Mouse (Mus musculus) hindbrain, embryonic 11.5 days (tissue): ENCODE measurements at regions not wholly inside any gene's neighbourhood (a gene's known extent, or its start where the extent isn't known, plus 50 kb on each side); places are given as distances from the start of the nearest gene placed in this dataset.

Source experiments
- ATAC-seq: fragments of 200-750 bp; cut with Nextera tagmentation; 2 replicates; pipeline ENCODE4 v1.8.0; 2017; ENCODE audit warnings: mild to moderate bottlenecking, moderate TSS enrichment, moderate library complexity; ENCODE audit not compliant: low FRiP score
- DNase-seq: peaks from one replicate; pipeline ENCODE4 v3.0.0-alpha.2; 2015; ENCODE audit warnings: low spot score
- H3K27ac ChIP-seq: fragments of 300-500 bp; sonication (generic); 2 replicates; pipeline ENCODE4 v1.5.1; 2014; ENCODE audit warnings: mild to moderate bottlenecking, low read depth, low read length
- H3K27me3 ChIP-seq: fragments of 300-500 bp; sonication (generic); 2 replicates; pipeline ENCODE4 v1.6.1; 2014; ENCODE audit warnings: mild to moderate bottlenecking, low read length, moderate library complexity, mixed read lengths; ENCODE audit not compliant: control insufficient read depth, insufficient read depth
- H3K36me3 ChIP-seq: fragments of 300-500 bp; sonication (generic); 2 replicates; pipeline ENCODE4 v1.6.1; 2014; ENCODE audit warnings: mild to moderate bottlenecking, low read length, moderate library complexity, mixed read lengths; ENCODE audit not compliant: control insufficient read depth, insufficient read depth
- H3K4me1 ChIP-seq: fragments of 300-500 bp; sonication (generic); replicated peaks from 2 replicates; pipeline ENCODE4 v1.6.1; 2014; ENCODE audit warnings: low read length, mixed read lengths; ENCODE audit not compliant: control insufficient read depth, insufficient read depth
- H3K4me2 ChIP-seq: fragments of 300-500 bp; sonication (generic); replicated peaks from 2 replicates; pipeline ENCODE4 v1.6.1; 2014; ENCODE audit warnings: mild to moderate bottlenecking, low read depth, low read length
- H3K4me3 ChIP-seq: fragments of 300-500 bp; sonication (generic); 2 replicates; pipeline ENCODE4 v1.5.1; 2014; ENCODE audit warnings: low read depth, low read length
- H3K9ac ChIP-seq: fragments of 300-500 bp; sonication (generic); 2 replicates; pipeline ENCODE4 v1.6.1; 2014; ENCODE audit warnings: low read depth, low read length
- H3K9me3 ChIP-seq: fragments of 300-500 bp; sonication (generic); 2 replicates; pipeline ENCODE4 v1.6.1; 2016; ENCODE audit warnings: low read length; ENCODE audit not compliant: control insufficient read depth
- WGBS: fragments of 180-500 bp; shearing (Covaris S2); extraction: QIAGEN DNeasy Blood & Tissue Kit; methylation state at CpG from one replicate; pipeline ENCODE4 v1.1.7; 2014; 5-methylcytosine and 5-hydroxymethylcytosine counted together

GRCm38 (mm10) chr11:104038271-104038800 is 71.8 kb downstream of the Arf2 start:
- H3K36me3 ChIP-seq: no peaks in the 10 kb centered on the region
- H3K27me3 ChIP-seq: no peaks in the 10 kb centered on the region
- H3K4me3 ChIP-seq: no peak overlapping the region
- no peaks in the 10 kb centered on the region for H3K4me1 ChIP-seq
- WGBS: 60% methylated on average over 6 of the region's 6 CpGs
- H3K9ac ChIP-seq: no peak overlapping the region
- no peak overlapping the region for H3K4me2 ChIP-seq
- DNase-seq (no peak), ATAC-seq (no peak)
- H3K9me3 ChIP-seq: no peaks in the 10 kb centered on the region
- no peak overlapping the region for H3K27ac ChIP-seq

DNA sequence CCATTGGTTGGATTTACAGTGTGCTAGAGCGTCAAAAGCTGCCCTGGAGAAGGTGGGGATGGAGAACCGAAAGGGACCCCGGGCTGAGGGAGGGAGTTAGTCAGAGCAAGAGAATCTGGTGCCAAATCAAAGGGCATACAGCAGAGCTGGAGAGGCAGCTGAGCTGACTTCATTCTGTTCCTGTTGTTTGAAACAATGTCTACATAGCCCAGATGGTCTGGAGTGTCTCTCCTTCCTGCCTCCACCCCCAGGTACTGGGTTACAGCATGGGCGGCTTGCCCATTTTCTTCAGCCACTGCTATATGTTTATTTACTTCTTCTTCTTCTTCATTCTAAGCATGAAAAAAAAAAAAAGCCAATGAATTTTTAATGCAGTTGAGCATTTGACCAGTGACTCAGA is 78.7 kb downstream of the Arf2 start:
- H3K36me3 ChIP-seq: no peaks in the 10 kb centered on the region
- no peak for ATAC-seq

GRCm38 (mm10) chr11:104051986-104052385 is 80.7 kb upstream of the Crhr1 start:
- 81% methylated on average over 3 of the region's 3 CpGs for WGBS
- Histone ChIP-seq H3K36me3 (no peaks in the 10 kb centered on the region), H3K9me3 (no peaks in the 10 kb centered on the region), H3K9ac (no peak overlapping the region), H3K27me3 (no peaks in the 10 kb centered on the region), H3K4me2 (no peak overlapping the region), H3K4me1 (no peaks in the 10 kb centered on the region), H3K27ac (no peak overlapping the region), H3K4me3 (no peak overlapping the region)
- DNase-seq: no peak
- ATAC-seq: no peak

More for the DNA sequence above, 78.7 kb downstream of the Arf2 start:
- Histone ChIP-seq H3K4me2 (no peak overlapping the region), H3K9ac (no peak overlapping the region), H3K4me3 (no peak overlapping the region), H3K27me3 (no peaks in the 10 kb centered on the region), H3K27ac (no peak overlapping the region), H3K9me3 (no peaks in the 10 kb centered on the region), H3K4me1 (no peaks in the 10 kb centered on the region)
- WGBS: 87% methylated on average over 4 of the region's 4 CpGs
- DNase-seq: no peak

- no peak overlapping the region for H3K9ac ChIP-seq
- H3K4me1 ChIP-seq: no peaks in the 10 kb centered on the region
- ATAC-seq (no peak), DNase-seq (peak; percentile 72)
- 16% methylated on average over 7 of the region's 7 CpGs for WGBS
- no peaks in the 10 kb centered on the region for H3K27me3 ChIP-seq
- no peaks in the 10 kb centered on the region for H3K36me3 ChIP-seq
- no peak overlapping the region for H3K4me3 ChIP-seq
- no peaks in the 10 kb centered on the region for H3K9me3 ChIP-seq
- no peak overlapping the region for H3K27ac ChIP-seq
- no peak overlapping the region for H3K4me2 ChIP-seq
These were observed 79.4 kb upstream of the Crhr1 start for GRCm38 (mm10) chr11:104053242-104053641.

DNA sequence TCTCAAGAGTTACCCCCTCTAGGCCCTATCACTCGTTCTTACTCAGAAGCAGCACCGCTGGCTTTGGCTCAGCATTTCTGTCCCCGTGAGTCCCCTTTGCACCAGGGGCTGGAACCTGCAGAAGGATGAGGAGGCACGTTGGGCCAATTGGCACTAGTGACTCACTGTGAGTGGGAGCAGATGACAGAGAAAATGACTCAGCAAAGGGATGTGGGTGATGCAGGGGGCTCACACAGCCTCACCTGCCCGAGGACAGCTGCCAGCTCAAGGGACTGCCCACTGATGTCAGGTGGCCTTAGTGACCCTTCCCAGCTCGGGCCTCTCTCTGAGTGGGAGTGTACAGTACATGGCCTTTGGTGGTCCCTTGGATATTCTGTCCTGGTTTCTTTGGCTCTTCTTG is 76.7 kb upstream of the Crhr1 start:
- Histone ChIP-seq H3K36me3 (no peaks in the 10 kb centered on the region), H3K4me2 (no peak overlapping the region), H3K4me1 (no peaks in the 10 kb centered on the region), H3K9ac (no peak overlapping the region), H3K27ac (no peak overlapping the region), H3K27me3 (no peaks in the 10 kb centered on the region), H3K9me3 (no peaks in the 10 kb centered on the region), H3K4me3 (no peak overlapping the region)
- 86% methylated on average over 6 of the region's 6 CpGs for WGBS
- DNase-seq: no peak
- no peak for ATAC-seq

DNA sequence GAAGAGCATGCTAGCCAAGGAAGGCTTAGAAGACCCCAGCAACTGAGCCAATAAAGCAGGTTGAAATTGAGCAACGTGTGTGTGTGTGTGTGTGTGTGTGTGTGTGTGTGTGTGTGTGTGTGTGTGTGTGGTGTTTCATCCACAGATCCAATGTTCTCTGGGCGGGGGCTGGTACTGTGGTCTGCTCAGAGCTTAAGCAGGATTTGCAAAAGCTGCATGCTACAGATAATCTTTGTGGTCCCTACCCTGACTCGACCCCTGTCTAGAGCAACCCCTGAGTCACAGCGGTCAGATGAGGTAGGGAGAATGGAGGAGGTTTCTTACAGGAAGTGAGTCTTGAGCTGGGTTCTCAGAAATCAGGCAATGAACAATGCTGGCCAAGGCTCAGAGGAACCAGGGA is 75.6 kb upstream of the Crhr1 start:
- H3K27ac ChIP-seq: no peak overlapping the region
- H3K27me3 ChIP-seq: no peaks in the 10 kb centered on the region
- H3K9ac ChIP-seq: no peak overlapping the region
- no peaks in the 10 kb centered on the region for H3K36me3 ChIP-seq
- DNase-seq (no peak), ATAC-seq (no peak)
- WGBS: 82% methylated on average over 4 of the region's 4 CpGs
- H3K4me2 ChIP-seq: no peak overlapping the region
- no peak overlapping the region for H3K4me3 ChIP-seq
- no peaks in the 10 kb centered on the region for H3K9me3 ChIP-seq
- H3K4me1 ChIP-seq: no peaks in the 10 kb centered on the region

GRCm38 (mm10) chr11:104058600-104058999 is 74.1 kb upstream of the Crhr1 start:
- Histone ChIP-seq H3K4me3 (no peak overlapping the region), H3K27ac (no peak overlapping the region), H3K9me3 (no peaks in the 10 kb centered on the region), H3K27me3 (no peaks in the 10 kb centered on the region), H3K9ac (no peak overlapping the region), H3K4me1 (no peaks in the 10 kb centered on the region), H3K4me2 (no peak overlapping the region), H3K36me3 (no peaks in the 10 kb centered on the region)
- DNase-seq (no peak), ATAC-seq (no peak)
- 81% methylated on average over 6 of the region's 6 CpGs for WGBS

- Histone ChIP-seq H3K9me3 (no peaks in the 10 kb centered on the region), H3K27ac (no peak overlapping the region), H3K36me3 (no peaks in the 10 kb centered on the region), H3K4me1 (no peaks in the 10 kb centered on the region), H3K9ac (no peak overlapping the region), H3K4me2 (no peak overlapping the region), H3K4me3 (no peak overlapping the region), H3K27me3 (no peaks in the 10 kb centered on the region)
- 78% methylated on average over 6 of the region's 6 CpGs for WGBS
- ATAC-seq (no peak), DNase-seq (no peak)
These were observed 73.6 kb upstream of the Crhr1 start for GRCm38 (mm10) chr11:104059085-104059484.

DNA sequence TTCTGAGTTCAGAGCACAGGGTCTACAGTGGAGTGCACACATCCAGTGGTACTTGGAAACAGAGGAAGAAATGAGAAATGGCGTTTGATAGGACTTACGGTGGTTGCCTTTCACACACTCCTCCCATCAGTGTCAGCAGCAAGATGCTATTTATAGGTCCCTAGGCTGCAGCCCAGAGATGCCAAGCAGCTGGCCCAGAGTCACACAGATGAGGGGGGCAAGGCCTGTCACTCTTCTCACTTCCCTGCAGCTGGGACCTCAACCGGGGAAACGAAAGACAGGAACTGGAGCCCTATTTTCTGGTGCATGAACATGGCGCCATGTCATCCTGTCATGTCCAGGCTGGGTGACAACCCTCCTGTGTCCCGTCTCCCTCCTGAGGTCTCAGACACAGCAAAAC is 71.3 kb upstream of the Crhr1 start:
- 85% methylated on average over 6 of the region's 6 CpGs for WGBS

More for the DNA sequence above, 71.3 kb upstream of the Crhr1 start:
- Histone ChIP-seq H3K9ac (no peak overlapping the region), H3K27ac (no peak overlapping the region), H3K36me3 (no peaks in the 10 kb centered on the region), H3K4me3 (no peak overlapping the region), H3K4me1 (no peaks in the 10 kb centered on the region), H3K27me3 (no peaks in the 10 kb centered on the region), H3K4me2 (no peak overlapping the region), H3K9me3 (no peaks in the 10 kb centered on the region)
- DNase-seq: no peak
- ATAC-seq: no peak
